Mouse (Mus musculus): ENCODE results near the gene Ascc1. TPM values are rescaled to one million over a fixed set of nuclear protein-coding genes. Genes with fewer than 3 reads are reported as not detected.
"Not testable (repeated sequence)": the region's sequence is repeated elsewhere in the genome, so short reads cannot be mapped to it uniquely, and the experiment has no call there.

Gene Ascc1
- polyA plus RNA-seq, 1 experiment from 2014 or later: 34.7 TPM

GRCm38 (mm10) chr10:59978873-59979743 is 23.5 kb upstream of the Ascc1 start:
- no peak for DNase-seq (ENCODE audit: extremely low spot score, low spot score)
- Histone ChIP-seq H3K27ac (peak overlapping the region; percentile 72), H3K36me3 (replicated peaks) (no peaks in the 10 kb centered on the region; the same call in 1 of the 2 replicates), H3K4me3 (no peak overlapping the region), H3K9me3 (no peaks in the 10 kb centered on the region), H3K27me3 (ENCODE audit: poor library complexity, severe bottlenecking) (no peaks in the 10 kb centered on the region), H3K4me1 (peaks cover 40% of the 10 kb centered on the region)
- WGBS: 72% methylated on average over 11 of the region's 11 CpGs

- 87% methylated on average over 6 of the region's 6 CpGs for WGBS
- Histone ChIP-seq H3K4me1 (peaks cover 30% of the 10 kb centered on the region), H3K27ac (0 out of 2 replicates have a peak overlapping the region, but pooled peaks have one; percentile 37), H3K9me3 (no peaks in the 10 kb centered on the region), H3K4me3 (no peak overlapping the region), H3K36me3 (replicated peaks) (peaks cover 15% of the 10 kb centered on the region), H3K27me3 (ENCODE audit: poor library complexity, severe bottlenecking) (no peaks in the 10 kb centered on the region)
- no peak for DNase-seq (ENCODE audit: extremely low spot score, low spot score)
Observed at GRCm38 (mm10) chr10:59980815-59981244, 21.8 kb upstream of the Ascc1 start.

DNA sequence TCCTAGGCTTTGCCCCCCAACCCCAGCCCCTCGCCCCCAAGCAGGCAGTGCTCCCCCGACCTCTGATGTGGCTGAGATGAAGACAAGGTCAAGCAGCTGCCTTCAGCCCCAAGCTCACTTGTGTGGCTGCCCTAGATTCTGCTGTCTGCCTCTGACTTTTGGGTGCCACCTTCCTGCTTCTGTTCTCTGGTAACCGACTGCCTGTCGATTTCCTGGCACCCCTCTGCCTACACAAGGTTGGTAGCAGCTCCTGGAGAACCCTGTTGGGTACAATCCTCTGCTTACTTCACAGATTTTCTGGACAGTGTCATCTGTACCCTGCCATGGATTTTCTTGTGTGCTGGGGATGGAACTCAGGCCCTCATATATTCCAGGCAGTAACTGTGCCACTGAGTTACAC is 21.3 kb upstream of the Ascc1 start:
- peaks cover 30% of the 10 kb centered on the region for H3K4me1 ChIP-seq
- no peaks in the 10 kb centered on the region for H3K9me3 ChIP-seq
- 0 out of 2 replicates have a peak overlapping the region, but pooled peaks have one; percentile 37 for H3K27ac ChIP-seq
- no peak overlapping the region for H3K4me3 ChIP-seq
- no peaks in the 10 kb centered on the region for H3K27me3 ChIP-seq (ENCODE audit: poor library complexity, severe bottlenecking)
- peaks cover 20% of the 10 kb centered on the region for H3K36me3 ChIP-seq (replicated peaks)
- WGBS: 85% methylated on average over 4 of the region's 4 CpGs
- DNase-seq (ENCODE audit: extremely low spot score, low spot score): no peak

DNA sequence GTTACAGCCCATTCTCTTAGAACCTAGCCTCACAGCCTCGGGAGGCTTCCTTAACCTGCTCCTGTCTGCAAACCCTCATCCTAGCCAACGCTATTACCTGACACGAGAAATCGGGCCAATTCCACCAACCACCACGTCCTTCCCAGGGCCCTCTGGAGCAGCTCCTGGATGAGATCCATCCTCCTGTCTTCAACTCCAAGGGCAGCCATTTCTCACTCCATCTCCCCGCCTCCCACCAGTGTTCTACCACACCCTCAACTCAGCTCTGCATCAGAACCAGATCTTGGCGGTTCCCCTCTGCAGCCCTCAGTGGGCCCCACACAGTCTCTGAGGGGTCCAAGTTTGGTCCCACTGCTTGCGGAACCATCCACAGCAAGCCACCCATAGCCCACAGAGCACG is 20.8 kb upstream of the Ascc1 start:
- WGBS: 92% methylated on average over 9 of the region's 9 CpGs
- Histone ChIP-seq H3K36me3 (replicated peaks) (peaks cover 24% of the 10 kb centered on the region), H3K27ac (0 out of 2 replicates have a peak overlapping the region, but pooled peaks have one; percentile 37), H3K4me1 (peaks cover 27% of the 10 kb centered on the region), H3K27me3 (ENCODE audit: poor library complexity, severe bottlenecking) (no peaks in the 10 kb centered on the region), H3K9me3 (no peaks in the 10 kb centered on the region), H3K4me3 (no peak overlapping the region)
- no peak for DNase-seq (ENCODE audit: extremely low spot score, low spot score)

DNA sequence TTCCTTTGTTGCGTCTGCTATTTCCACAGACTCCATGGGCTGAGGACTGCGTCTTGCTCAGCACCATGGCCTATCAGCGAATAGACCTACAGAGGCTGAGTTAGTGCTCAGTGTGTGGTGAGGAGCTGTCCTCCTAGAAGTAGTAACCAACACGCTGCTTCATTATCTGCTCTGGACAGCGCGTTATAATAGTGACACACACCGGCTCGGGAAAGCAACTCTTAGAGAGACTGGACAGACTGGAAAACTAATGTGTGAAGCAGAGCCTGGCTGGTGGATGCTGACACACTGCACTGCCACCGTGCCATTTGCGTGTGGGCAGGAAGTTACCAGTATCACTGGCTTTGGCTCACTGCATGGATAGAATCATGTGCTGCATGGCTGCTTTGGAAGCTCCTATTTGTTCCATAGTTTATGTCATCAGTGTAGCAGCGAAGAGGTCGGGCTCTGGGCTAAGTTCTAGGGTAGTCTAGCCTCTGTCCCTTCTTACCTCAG is 20.2 kb upstream of the Ascc1 start:
- Histone ChIP-seq H3K36me3 (replicated peaks) (peaks cover 30% of the 10 kb centered on the region), H3K4me3 (no peak overlapping the region), H3K4me1 (peaks cover 24% of the 10 kb centered on the region), H3K27ac (no peak overlapping the region), H3K9me3 (no peaks in the 10 kb centered on the region), H3K27me3 (ENCODE audit: poor library complexity, severe bottlenecking) (no peaks in the 10 kb centered on the region)
- DNase-seq (ENCODE audit: extremely low spot score, low spot score): no peak
- WGBS: 93% methylated on average over 12 of the region's 12 CpGs

- 90% methylated on average over 4 of the region's 4 CpGs for WGBS
- DNase-seq (ENCODE audit: extremely low spot score, low spot score): no peak
- no peaks in the 10 kb centered on the region for H3K4me1 ChIP-seq
- no peaks in the 10 kb centered on the region for H3K27me3 ChIP-seq (ENCODE audit: poor library complexity, severe bottlenecking)
- H3K27ac ChIP-seq: no peak overlapping the region
- peaks cover 86% of the 10 kb centered on the region for H3K36me3 ChIP-seq (replicated peaks)
- H3K4me3 ChIP-seq: no peak overlapping the region
- no peaks in the 10 kb centered on the region for H3K9me3 ChIP-seq
Observed at GRCm38 (mm10) chr10:59988036-59988435, 14.6 kb upstream of the Ascc1 start.

GRCm38 (mm10) chr10:59990393-59990792 is 12.2 kb upstream of the Ascc1 start:
- H3K27ac ChIP-seq: no peak overlapping the region
- H3K27me3 ChIP-seq (ENCODE audit: poor library complexity, severe bottlenecking): no peaks in the 10 kb centered on the region
- 96% methylated on average over 9 of the region's 9 CpGs for WGBS
- no peaks in the 10 kb centered on the region for H3K4me1 ChIP-seq
- no peaks in the 10 kb centered on the region for H3K9me3 ChIP-seq
- peaks cover 98% of the 10 kb centered on the region for H3K36me3 ChIP-seq (replicated peaks)
- no peak for DNase-seq (ENCODE audit: extremely low spot score, low spot score)
- no peak overlapping the region for H3K4me3 ChIP-seq

DNA sequence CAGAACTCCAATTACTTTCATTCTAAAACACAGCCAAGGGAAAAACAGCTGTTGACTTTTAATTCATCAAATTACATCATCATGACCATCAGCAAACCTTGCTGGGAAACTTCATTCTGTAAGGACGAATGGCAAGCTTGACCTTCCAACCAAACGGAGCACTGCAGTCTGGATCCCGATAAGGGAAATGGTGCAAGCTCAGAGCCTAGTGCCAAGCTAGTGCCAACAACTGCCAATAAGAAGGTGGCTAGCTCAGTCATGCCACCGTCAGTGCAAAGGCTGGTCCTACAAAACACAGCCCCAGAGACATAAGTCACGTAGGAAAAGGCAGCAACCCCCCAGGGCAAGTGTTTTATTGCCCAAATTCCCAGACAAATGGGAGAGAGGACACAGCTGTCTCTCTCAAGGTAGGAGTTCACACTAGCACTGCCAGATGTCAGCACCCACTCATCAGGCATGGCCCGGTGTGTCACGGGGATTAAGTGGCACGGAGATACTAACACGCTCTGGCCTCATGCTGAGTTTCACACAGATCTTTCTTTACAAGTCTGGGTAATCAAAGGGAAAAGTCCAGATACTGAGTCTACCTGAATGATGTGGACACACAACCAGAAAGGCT is 11.2 kb upstream of the Ascc1 start:
- DNase-seq (ENCODE audit: extremely low spot score, low spot score): no peak
- Histone ChIP-seq H3K36me3 (replicated peaks) (peaks cover 98% of the 10 kb centered on the region), H3K27me3 (ENCODE audit: poor library complexity, severe bottlenecking) (no peaks in the 10 kb centered on the region), H3K27ac (no peak overlapping the region), H3K4me3 (no peak overlapping the region), H3K9me3 (no peaks in the 10 kb centered on the region), H3K4me1 (no peaks in the 10 kb centered on the region)
- 93% methylated on average over 9 of the region's 9 CpGs for WGBS

DNA sequence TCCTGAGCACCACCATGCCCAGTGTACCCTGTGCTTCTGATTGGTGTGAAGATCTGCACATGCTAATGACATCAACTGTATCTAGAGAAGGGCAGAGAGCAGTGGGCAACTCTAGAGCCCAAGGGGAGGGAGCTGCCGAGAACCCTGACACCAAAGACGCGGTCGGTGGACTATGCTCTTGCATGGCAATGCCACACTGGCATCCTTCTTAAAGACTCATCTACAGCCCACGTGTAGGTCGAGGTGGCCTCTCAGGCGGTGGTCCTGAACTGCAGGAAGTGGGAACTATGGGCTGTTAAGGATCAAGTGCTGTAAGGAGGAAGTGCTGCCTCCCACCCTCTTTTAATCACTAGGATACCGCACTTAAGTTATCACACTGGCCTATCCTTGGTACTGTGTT is 10.6 kb upstream of the Ascc1 start:
- H3K4me1 ChIP-seq: no peaks in the 10 kb centered on the region
- WGBS: 95% methylated on average over 8 of the region's 8 CpGs
- H3K27me3 ChIP-seq (ENCODE audit: poor library complexity, severe bottlenecking): no peaks in the 10 kb centered on the region
- H3K36me3 ChIP-seq (replicated peaks): peaks cover 98% of the 10 kb centered on the region
- H3K27ac ChIP-seq: no peak overlapping the region
- DNase-seq (ENCODE audit: extremely low spot score, low spot score): no peak
- no peaks in the 10 kb centered on the region for H3K9me3 ChIP-seq
- H3K4me3 ChIP-seq: no peak overlapping the region

DNA sequence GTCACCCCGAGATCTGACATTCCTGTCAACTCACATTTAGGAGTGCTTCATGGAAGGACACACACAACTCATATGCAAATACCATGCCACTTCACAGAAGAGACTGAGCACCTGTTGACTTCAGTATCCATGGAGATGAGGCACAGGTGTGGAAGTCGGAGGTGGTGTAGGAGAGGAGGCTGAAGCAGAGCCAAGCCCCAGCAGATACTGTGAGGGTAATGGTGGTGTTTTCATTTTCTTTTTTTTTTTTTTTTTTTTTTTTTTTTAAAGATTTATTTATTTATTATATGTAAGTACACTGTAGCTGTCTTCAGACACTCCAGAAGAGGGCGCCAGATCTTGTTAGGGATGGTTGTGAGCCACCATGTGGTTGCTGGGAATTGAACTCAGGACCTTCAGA is 8.8 kb upstream of the Ascc1 start:
- H3K27ac ChIP-seq; DNase-seq (ENCODE audit: extremely low spot score, low spot score); H3K4me1 ChIP-seq; H3K27me3 ChIP-seq (ENCODE audit: poor library complexity, severe bottlenecking); H3K4me3 ChIP-seq; H3K9me3 ChIP-seq: not testable (repeated sequence)
- H3K36me3 ChIP-seq (replicated peaks): peaks cover 80% of the 10 kb centered on the region
- 95% methylated on average over 2 of the region's 3 CpGs for WGBS

DNA sequence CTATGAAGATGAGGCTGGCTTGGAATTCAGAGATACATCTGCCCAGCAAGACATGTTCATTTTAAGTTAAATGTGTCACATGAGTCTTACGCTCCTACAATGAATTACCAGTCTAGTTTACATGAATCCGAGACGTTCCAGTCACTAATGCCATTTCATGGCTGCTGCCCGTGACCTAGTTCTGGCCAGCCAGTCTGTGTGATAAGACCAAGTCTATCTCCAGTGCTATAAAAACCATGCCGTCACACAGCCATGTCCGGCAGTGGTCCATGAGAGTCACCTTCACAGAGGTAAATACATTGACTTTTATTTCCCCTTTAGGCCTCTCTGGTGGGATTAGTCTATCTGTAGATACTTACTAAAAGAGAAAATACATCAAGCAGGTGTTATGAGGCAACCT is 6.7 kb upstream of the Ascc1 start:
- peaks cover 1% of the 10 kb centered on the region for H3K4me1 ChIP-seq
- peaks cover 75% of the 10 kb centered on the region for H3K36me3 ChIP-seq (replicated peaks)
- DNase-seq (ENCODE audit: extremely low spot score, low spot score): no peak
- 93% methylated on average over 6 of the region's 6 CpGs for WGBS
- H3K27ac ChIP-seq: no peak overlapping the region
- H3K27me3 ChIP-seq (ENCODE audit: poor library complexity, severe bottlenecking): no peaks in the 10 kb centered on the region
- no peaks in the 10 kb centered on the region for H3K9me3 ChIP-seq
- H3K4me3 ChIP-seq: no peak overlapping the region

DNA sequence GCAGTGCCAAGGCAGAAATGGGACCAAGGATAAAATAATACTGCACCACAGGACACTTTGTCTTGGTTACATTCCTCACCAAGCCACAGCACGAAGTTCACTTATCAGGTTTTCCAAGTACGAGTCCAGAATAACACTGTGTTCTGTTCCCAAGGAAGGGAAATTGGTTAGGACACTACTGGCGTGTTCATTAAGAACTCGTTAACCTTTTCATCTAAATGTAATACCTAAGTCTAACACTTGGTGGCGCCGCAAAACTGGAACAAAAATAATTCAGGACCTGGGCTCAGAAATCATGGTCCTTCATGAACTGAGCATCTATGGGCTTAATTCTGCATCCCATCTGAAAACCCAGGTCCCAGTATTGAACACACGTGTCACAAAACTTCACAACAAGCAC is 5.0 kb upstream of the Ascc1 start:
- Histone ChIP-seq H3K36me3 (replicated peaks) (peaks cover 65% of the 10 kb centered on the region), H3K9me3 (no peaks in the 10 kb centered on the region), H3K4me3 (no peak overlapping the region), H3K27ac (no peak overlapping the region), H3K4me1 (peaks cover 15% of the 10 kb centered on the region), H3K27me3 (ENCODE audit: poor library complexity, severe bottlenecking) (no peaks in the 10 kb centered on the region)
- WGBS: 28% methylated on average over 7 of the region's 7 CpGs
- peak; percentile 24 for DNase-seq (ENCODE audit: extremely low spot score, low spot score)

DNA sequence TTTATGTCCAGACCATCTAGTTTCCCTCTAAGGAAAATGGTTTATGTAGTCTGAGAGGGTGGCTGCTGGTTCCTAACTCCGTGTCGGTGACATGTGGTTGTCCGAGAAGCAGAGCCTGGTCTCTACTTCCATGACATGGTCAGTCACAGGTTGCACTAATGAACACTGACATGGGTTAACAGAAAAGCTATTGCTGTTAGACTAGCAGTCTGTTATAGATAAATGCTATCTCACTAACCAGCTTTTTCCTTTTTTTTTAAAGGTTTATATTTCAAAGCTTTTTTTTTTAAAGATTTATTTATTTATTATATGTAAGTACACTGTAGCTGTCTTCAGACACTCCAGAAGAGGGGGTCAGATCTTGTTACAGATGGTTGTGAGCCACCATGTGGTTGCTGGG is 3.5 kb upstream of the Ascc1 start:
- Histone ChIP-seq H3K27me3 (ENCODE audit: poor library complexity, severe bottlenecking) (no peaks in the 10 kb centered on the region), H3K36me3 (replicated peaks) (peaks cover 52% of the 10 kb centered on the region), H3K4me3 (no peak overlapping the region), H3K9me3 (no peaks in the 10 kb centered on the region), H3K4me1 (peaks cover 23% of the 10 kb centered on the region), H3K27ac (no peak overlapping the region)
- no peak for DNase-seq (ENCODE audit: extremely low spot score, low spot score)
- 93% methylated on average over 3 of the region's 3 CpGs for WGBS
